Mouse (Mus musculus) left cerebral cortex, adult 11 months (tissue): ENCODE data around the gene Zbtb7b.
"Not testable (repeated sequence)": the region's sequence is repeated elsewhere in the genome, so short reads cannot be mapped to it uniquely, and the experiment has no call there.

ENCODE experiments used
- DNase-seq: peaks from one replicate; pipeline ENCODE4 v3.0.0; 2022; ENCODE audit warnings: low spot score

The Zbtb7b gene

DNA sequence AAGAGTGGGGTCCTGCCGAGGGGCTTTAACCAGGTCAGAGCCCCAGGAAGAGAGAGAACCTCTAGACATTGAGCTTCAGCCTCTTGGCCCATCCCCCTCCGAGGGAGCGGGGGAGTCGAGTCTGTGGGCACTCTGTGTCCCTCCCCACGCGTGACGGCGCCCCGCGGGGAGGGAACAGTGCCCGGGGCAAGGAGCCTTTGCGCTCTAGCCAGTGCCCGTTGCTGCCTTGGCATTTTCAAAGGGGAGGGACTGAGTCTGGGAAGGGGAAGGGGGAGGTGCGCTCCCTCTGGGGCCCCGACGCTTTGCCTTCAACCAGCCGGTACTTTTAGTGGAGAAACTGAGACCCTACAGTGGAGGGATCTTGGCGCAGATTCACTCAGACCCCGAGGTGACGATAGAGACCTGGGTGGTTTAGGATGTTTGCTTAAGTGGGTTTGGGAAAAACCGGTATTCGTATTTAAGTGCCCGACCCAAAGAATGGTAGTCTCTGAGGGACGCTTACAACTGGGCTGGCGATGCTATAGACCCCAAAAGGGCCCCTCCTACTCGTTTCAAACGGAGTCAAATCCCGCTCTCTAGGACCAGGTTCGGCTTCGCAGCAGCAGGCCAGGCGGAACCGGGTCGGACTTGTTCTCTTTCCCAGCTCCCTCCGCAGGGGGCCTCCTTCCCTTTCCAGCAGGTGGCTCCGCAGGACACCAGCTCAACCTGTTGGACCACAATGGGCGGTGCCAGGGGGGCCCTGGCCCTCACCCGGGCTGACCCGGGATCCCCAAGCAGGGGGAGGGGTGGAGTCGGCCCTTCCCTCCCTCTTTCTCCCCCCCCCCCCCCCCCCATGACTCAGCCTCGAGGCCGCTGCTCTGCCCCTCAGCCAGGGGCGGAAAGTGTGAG is at the start of gene Zbtb7b:
Zbtb7b (minus strand) TSS at position 771 of the 888 bp plus-strand sequence.
- DNase-seq = no peak

GRCm38 (mm10) chr3:89440691-89441090 is 46.1 kb upstream of the Zbtb7b start:
- no peak for DNase-seq

- DNase-seq = no peak
Measured at GRCm38 (mm10) chr3:89437269-89437668, 42.7 kb upstream of the Zbtb7b start.

DNA sequence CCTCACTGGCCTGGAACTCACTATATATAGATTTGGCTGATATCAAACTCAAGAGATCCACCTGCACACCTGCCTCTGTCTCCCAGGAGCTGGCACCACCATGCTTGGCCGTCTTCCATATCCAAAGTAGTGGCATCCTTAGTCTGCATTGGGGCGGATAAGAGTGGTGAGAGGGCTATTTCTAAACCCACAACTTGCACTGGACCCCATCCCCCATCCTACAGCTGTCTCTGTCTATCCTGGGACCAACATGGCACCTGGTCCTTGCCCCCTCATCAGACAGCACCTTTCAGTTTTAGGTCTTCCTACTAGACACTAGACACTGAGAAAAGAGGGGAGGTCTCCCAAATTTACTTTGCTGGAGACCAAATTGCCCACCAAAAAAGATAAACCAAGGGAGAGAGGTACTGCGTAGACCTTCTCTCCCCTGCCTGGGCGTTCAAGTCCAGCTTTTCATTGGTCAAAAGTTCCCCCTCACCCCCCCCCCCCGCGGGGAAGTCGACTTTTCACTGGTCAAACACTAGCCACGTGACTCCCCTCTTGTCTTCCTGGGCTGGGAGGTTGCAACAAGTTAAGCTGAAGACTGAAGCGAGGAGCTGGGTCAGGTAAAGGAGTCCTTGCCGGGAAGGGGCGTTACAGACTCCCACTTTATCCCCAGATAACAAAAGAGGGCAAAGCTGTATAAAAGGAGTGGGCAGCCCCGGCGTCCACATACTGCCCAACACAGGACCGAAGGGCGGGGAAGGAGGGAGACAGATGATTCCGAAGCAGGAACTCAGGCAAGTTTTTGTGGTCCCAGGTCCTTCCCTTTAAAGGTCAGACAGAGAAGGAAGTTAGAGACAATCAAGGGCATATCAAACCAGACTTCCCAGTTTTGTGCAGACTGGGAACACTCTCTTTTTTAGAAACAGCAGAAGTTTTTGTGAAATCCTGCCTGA is 41.9 kb upstream of the Zbtb7b start, which contains the start of gene Pbxip1:
Pbxip1 (plus strand) TSS at position 531 of the 938 bp plus-strand sequence.
- no peak for DNase-seq

DNA sequence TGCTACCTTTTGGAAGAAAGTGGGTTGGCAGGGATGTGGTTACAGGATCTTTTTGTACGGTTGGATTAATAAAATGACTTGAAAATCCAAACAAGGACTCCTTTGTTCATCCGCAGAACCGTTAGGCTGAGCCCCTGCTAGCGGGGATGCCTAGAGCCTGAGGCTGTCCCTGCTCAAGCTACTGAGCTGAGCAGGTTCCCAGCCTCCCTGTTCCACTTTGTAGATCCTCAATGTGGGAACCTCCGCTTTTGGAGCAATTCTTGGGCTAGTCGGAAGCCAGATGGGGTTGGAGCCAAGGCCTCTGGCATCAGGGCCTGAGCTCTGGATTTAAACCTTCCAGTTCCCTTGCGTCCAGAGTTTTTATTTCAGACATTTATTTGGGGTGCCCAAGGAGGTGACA is 40.5 kb upstream of the Zbtb7b start:
- no peak for DNase-seq

GRCm38 (mm10) chr3:89434532-89434931 is 40.0 kb upstream of the Zbtb7b start:
- DNase-seq = no peak

DNA sequence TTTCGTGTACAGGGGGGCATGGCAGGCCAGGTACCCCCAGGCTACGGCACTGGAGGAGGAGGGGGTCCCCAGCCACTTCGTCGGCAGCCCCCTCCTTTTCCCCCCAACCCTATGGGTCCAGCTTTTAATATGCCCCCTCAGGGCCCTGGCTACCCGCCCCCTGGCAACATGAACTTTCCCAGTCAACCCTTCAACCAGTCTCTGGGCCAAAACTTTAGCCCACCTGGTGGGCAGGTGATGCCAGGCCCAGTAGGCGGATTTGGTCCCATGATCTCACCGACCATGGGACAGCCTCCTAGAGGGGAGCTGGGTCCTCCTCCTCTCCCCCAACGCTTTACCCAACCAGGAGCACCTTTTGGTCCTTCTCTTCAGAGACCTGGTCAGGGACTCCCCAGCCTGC is 38.0 kb upstream of the Zbtb7b start:
- DNase-seq = no peak

- peak; percentile 91 for DNase-seq
Measured at GRCm38 (mm10) chr3:89430171-89431159, 35.9 kb upstream of the Zbtb7b start, which contains the start of gene Pygo2. Gene Pygo2, plus strand, starts transcription at chr3:89430214.

GRCm38 (mm10) chr3:89429021-89429420 is 34.4 kb upstream of the Zbtb7b start:
- not testable (repeated sequence) for DNase-seq

GRCm38 (mm10) chr3:89425876-89426275 is 31.3 kb upstream of the Zbtb7b start:
- DNase-seq = no peak

DNA sequence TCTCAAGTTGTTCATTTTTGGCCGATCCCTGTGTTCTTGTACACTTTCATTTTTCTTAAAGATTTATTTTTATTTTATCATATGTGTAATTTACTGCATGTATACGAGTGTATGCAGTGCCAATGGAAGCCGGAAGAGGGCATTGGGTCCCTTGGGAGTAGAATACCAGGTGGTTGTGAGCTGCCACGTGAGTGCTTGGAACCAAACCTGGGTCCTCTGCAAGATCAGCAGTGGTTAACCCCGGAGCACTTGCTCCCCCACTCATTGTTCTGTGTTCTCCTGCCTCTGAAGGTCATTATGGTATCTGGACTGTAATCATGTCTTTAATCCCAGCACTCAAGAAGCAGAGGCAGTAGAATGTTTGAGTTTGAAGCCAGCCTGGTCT is 30.6 kb upstream of the Zbtb7b start:
- no peak for DNase-seq

DNA sequence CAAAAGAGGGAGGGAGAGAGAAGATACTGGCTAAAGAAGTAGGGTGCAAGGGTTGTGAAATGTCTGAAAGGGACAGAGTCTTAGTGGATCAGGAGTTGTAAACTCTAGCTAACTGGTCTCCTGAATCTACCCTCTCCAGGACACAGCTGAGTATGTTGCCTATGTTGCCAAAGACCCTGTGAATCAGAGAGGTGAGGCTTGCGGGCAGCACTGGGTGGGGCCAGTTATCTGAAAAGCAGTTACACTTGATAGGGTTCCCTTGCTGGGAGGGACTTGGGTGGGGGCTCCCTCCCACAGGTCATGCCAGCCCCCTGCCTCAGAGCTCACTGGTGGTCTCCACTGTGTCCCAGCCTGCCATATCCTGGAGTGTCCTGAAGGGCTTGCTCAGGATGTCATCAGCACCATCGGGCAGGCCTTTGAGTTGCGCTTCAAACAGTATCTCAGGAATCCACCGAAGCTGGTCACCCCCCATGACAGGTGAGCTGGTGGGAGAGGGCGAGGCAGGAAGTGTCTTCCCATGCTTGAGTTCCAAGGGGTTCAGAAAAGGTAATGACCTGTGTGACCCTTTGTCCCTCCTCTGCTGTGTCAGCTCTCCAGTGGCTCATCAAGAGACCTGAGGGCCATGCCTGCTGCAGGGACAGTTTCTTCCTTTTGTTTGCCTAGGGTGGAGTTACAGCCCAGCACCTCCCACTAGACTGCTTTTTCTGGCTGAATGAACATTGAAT is 30.0 kb upstream of the Zbtb7b start:
- no peak for DNase-seq

GRCm38 (mm10) chr3:89422556-89423205 is 28.1 kb upstream of the Zbtb7b start:
- no peak for DNase-seq

- DNase-seq = no peak
Measured at GRCm38 (mm10) chr3:89421810-89422473, 27.4 kb upstream of the Zbtb7b start.

DNA sequence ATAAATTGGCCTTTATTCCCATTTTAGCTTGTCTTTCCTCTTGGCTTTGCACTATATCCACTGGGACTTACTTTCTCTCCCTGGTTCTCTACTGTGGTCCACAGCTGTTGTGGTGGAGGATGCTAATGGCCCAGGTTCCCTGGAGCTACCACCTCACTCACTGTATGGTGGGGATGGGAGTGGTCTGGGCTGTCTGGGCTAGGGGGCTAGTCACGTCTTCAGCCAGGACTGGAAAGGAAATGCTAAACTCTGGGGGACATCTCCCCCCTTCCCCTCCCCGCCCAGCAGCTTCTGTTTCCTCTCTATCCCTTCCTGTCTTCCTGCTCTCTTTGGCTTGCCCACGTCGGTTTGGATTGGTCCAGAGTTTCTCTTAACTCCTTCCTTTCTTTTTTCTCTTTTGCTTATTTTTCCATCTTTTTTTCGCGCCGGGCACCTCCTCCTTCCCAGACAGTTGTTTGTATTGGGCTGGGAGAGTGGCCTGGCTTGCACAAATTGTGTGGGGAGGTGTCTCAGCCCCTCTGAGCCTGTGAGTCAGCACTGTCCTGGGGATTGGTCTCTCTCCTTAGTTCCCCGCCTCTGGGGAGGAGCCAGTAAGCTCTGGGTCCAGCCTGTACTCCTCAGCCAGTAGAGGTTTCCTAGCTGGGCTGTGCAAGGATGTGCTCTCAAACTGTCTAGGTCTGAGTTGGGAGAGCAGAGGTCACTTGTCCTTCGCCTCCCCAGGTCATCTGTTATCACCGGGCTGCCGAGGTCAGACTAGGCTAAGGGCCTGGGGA is 26.6 kb upstream of the Zbtb7b start:
- DNase-seq = peak; percentile 66

DNA sequence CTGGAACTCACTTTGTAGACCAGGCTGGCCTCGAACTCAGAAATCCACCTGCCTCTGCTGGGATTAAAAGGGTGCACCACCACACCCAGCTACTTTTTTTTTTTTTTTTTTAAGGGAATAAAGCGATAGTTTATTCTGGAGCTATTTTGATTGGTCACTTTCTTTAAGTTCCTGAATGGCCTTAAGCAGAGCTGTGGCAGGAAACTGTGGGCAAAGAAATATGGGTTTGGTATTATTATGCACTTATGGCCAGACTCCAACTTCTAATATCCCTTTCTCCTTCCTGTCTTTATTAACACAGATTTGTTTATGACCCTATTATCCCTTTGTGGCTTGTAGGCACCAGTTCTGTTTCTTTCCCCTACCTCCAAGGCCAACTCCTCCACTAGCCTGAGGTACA is 25.8 kb upstream of the Zbtb7b start:
- no peak for DNase-seq

GRCm38 (mm10) chr3:89419981-89420380 is 25.4 kb upstream of the Zbtb7b start:
- DNase-seq = no peak

DNA sequence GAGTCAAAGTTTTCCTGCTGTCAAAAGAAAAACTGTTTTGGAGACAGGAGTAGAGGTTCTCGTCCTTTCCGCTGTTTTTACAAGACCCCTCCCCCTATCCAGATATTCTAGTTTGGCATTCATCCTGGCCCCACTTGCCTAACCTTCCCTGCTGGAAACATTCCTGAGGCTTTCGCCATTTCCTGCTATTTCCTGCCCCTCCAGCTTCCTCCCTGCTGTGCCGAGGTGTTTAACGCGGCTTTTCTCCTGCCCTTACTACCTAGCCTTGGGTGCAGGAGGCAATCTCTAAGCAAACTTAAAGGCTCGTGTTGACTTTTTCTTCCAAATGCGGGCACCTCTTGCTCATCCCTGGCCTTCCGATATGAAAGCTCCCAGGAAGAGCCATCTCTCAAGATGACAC is 25.0 kb upstream of the Zbtb7b start:
- no peak for DNase-seq

DNA sequence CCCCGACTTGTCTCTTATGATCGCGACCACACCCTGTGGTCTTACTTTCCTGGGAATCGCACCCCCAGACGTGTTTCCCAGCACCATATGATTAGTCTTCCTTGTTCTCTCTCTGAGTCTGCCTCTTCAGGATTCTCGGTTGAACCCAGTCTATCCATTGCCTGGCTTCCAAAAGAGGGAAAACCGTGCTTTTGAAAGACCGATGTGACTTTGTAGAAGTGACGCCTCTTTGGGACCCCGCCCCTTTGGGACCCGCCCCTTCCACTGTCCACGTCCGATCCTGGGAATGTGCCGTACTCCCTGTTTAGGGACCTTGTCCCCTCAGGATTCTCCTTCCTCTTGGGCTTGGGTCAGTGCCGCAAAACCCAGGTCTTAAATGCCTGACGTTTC is 24.3 kb upstream of the Zbtb7b start:
- no peak for DNase-seq
